Comparison of ENCODE assay signal across 8 mouse cellular contexts in the genomic region with DNA sequence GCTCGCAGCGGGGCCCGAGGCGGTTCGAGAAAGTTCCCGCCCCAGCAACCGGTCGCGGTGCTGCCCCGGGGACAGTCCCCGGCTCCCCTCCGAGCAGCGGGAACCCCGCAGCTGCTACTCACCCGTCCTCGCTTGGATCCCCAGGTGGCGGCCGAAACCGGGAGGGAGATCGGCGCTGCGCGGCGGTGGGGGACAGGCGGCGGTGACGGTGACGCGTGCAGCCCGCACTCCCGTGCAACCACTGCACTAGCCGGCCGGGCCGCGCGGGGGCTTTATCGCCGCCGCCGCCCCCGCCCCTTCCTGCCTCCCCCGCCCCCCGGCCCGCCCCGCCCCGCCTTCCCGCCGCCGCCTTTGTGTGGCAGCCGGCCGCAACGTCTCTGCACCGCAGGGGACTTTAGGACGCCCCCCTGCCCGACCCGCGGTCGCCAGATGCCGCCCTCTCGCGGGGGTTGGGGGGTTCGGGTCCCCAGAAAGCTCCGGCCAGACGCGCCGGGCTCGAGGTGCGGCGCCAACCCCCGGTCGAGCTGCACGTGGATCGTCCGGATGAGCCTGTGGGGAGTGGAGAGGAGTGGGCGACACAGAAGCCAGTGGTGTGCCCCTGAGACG. TPM values are rescaled to one million over a fixed set of nuclear protein-coding genes. Genes with fewer than 3 reads are reported as not detected.
DNase-seq lines count a peak whose midpoint lies in the region; ATAC-seq lines count a peak whose summit lies in the region.

No protein-coding gene starts in this region.

- DNase-seq in kidney, adult 18-20 months, result peak; percentile 31
- DNase-seq in kidney, adult 11 months, result no peak
- DNase-seq in ES-CJ7 (ENCODE audit: low read depth, low spot score), result peak; percentile 15
- DNase-seq in embryonic facial prominence, embryonic 11.5 days (ENCODE audit: low spot score), result peak; percentile 69
- DNase-seq in heart, postnatal 25 days (ENCODE audit: low spot score), result peak; percentile 1
- DNase-seq in midbrain, embryonic 14.5 days, result peak; percentile 74
- DNase-seq in thymus, postnatal 0 days (ENCODE audit: low spot score), result peak; percentile 9

- H3K27me3 ChIP-seq in embryonic facial prominence, embryonic 11.5 days (ENCODE audit: control insufficient read depth, insufficient read depth, low read length), result no peaks in the 10 kb centered on the region
- peaks cover 27% of the 10 kb centered on the region; the same call in 1 of the 2 replicates for H3K27me3 ChIP-seq in limb, embryonic 12.5 days
- H3K27me3 ChIP-seq in midbrain, embryonic 14.5 days (ENCODE audit: control insufficient read depth, insufficient read depth, low read length), result peaks cover 27% of the 10 kb centered on the region

- intact Hi-C loops in heart, postnatal 25 days (cut with DNase I), result no loop called here

- H3K9ac ChIP-seq in embryonic facial prominence, embryonic 11.5 days (replicated peaks; ENCODE audit: low read length), result peak overlapping the region; percentile 83
- H3K9ac ChIP-seq in limb, embryonic 12.5 days (replicated peaks), result peak overlapping the region; percentile 79
- peak overlapping the region; percentile 77 for H3K9ac ChIP-seq in midbrain, embryonic 14.5 days (replicated peaks; ENCODE audit: low read length)

- no peaks in the 10 kb centered on the region for H3K9me3 ChIP-seq in embryonic facial prominence, embryonic 11.5 days (replicated peaks; ENCODE audit: control insufficient read depth, low read length)
- H3K9me3 ChIP-seq in limb, embryonic 12.5 days, result no peaks in the 10 kb centered on the region
- no peaks in the 10 kb centered on the region for H3K9me3 ChIP-seq in midbrain, embryonic 14.5 days (ENCODE audit: control insufficient read depth, low read length)

- no peak overlapping the region for H3K27ac ChIP-seq in embryonic facial prominence, embryonic 11.5 days (replicated peaks; ENCODE audit: low read depth, low read length)
- peak overlapping the region; percentile 64; the same call in 1 of the 2 replicates for H3K27ac ChIP-seq in limb, embryonic 12.5 days
- H3K27ac ChIP-seq in midbrain, embryonic 14.5 days (replicated peaks; ENCODE audit: low read depth, low read length), result 0 out of 2 replicates have a peak overlapping the region, but pooled peaks have one; percentile 41

- peak overlapping the region; percentile 65 for H3K4me3 ChIP-seq in embryonic facial prominence, embryonic 11.5 days (ENCODE audit: low read depth, low read length)
- peak overlapping the region; percentile 70 for H3K4me3 ChIP-seq in limb, embryonic 12.5 days (replicated peaks)
- peak overlapping the region; percentile 73 for H3K4me3 ChIP-seq in midbrain, embryonic 14.5 days (replicated peaks; ENCODE audit: low read depth, low read length)

- no peaks in the 10 kb centered on the region for H3K36me3 ChIP-seq in embryonic facial prominence, embryonic 11.5 days (replicated peaks; ENCODE audit: control insufficient read depth, insufficient read depth, low read depth, low read length)
- peaks cover 6% of the 10 kb centered on the region; the same call in 1 of the 2 replicates for H3K36me3 ChIP-seq in limb, embryonic 12.5 days
- no peaks in the 10 kb centered on the region for H3K36me3 ChIP-seq in midbrain, embryonic 14.5 days (ENCODE audit: control insufficient read depth, insufficient read depth, low read length)

- WGBS in embryonic facial prominence, embryonic 11.5 days, result under 1% methylated on average over 59 of the region's 76 CpGs
- under 1% methylated on average over 63 of the region's 76 CpGs for WGBS in limb, embryonic 12.5 days
- WGBS in midbrain, embryonic 14.5 days, result under 1% methylated on average over 74 of the region's 76 CpGs

- H3K4me2 ChIP-seq in embryonic facial prominence, embryonic 11.5 days (ENCODE audit: low read depth, low read length), result peak overlapping the region; percentile 94
- peak overlapping the region; percentile 85 for H3K4me2 ChIP-seq in limb, embryonic 12.5 days
- peak overlapping the region; percentile 98 for H3K4me2 ChIP-seq in midbrain, embryonic 14.5 days (ENCODE audit: low read length)

- H3K4me1 ChIP-seq in embryonic facial prominence, embryonic 11.5 days (ENCODE audit: control insufficient read depth, insufficient read depth, low read length), result no peaks in the 10 kb centered on the region
- peaks cover 62% of the 10 kb centered on the region for H3K4me1 ChIP-seq in limb, embryonic 12.5 days (replicated peaks)
- H3K4me1 ChIP-seq in midbrain, embryonic 14.5 days (ENCODE audit: control insufficient read depth, insufficient read depth, low read length), result peaks cover 22% of the 10 kb centered on the region

- peak; percentile 56 for ATAC-seq in embryonic facial prominence, embryonic 11.5 days (replicated peaks; ENCODE audit: insufficient number of reproducible peaks, low FRiP score, low TSS enrichment, low read depth)
- ATAC-seq in limb, embryonic 12.5 days (ENCODE audit: insufficient number of reproducible peaks, insufficient read depth, low FRiP score, low TSS enrichment, low read depth), result peak; percentile 60
- peak; percentile 59 for ATAC-seq in midbrain, embryonic 14.5 days (ENCODE audit: low FRiP score, low TSS enrichment)

RNA-seq across cellular contexts. Expression of gene Serpine2, which starts 2.5 kb away (rescaled TPM):
- 171 and 179 TPM in 2 replicates for polyA plus RNA-seq in embryonic facial prominence, embryonic 11.5 days (2014; fragmentation: Nextera tagmentation; extraction: Ambion mirVana)
- 10 to 100 TPM; 18.6 to 20.8 TPM for total RNA-seq in heart, postnatal 25 days (2021)
- 180 and 186 TPM in 2 replicates for polyA plus RNA-seq in limb, embryonic 12.5 days (2016; fragmentation: Nextera tagmentation; extraction: Ambion mirVana)
- 199 and 214 TPM in 2 replicates for polyA plus RNA-seq in midbrain, embryonic 14.5 days (2014; fragmentation: Nextera tagmentation; extraction: Ambion mirVana)
- polyA plus RNA-seq in thymus, postnatal 0 days (2015; fragmentation: Nextera tagmentation; extraction: Ambion mirVana), result 48.0 and 54.6 TPM in 2 replicates
